10 mouse cellular contexts compared by ENCODE assay signal in genomic region chr2:117412045-117412606, GRCm38 (mm10).
DNase-seq lines count a peak whose midpoint lies in the region; ATAC-seq lines count a peak whose summit lies in the region.
"Had no signal": no experiment of that assay in that cellular context is flagged by ENCODE, and none has a peak within 500 bp of the region (broad histone marks: within the 10 kb centered on the region; RNA-seq: fewer than 3 reads in every experiment).

No protein-coding gene starts in this region.

- no peaks in the 10 kb centered on the region for H3K9me3 ChIP-seq in forebrain, embryonic 14.5 days (replicated peaks; ENCODE audit: control insufficient read depth, low read length)
- no peaks in the 10 kb centered on the region for H3K9me3 ChIP-seq in forebrain, embryonic 16.5 days (ENCODE audit: control insufficient read depth, low read length)
- no peaks in the 10 kb centered on the region for H3K9me3 ChIP-seq in midbrain, embryonic 14.5 days (ENCODE audit: control insufficient read depth, low read length)
- no peaks in the 10 kb centered on the region for H3K9me3 ChIP-seq in midbrain, embryonic 10.5 days (replicated peaks)
- H3K9me3 ChIP-seq: limb, embryonic 13.5 days had no signal

- H3K27me3 ChIP-seq in forebrain, embryonic 14.5 days (replicated peaks; ENCODE audit: control insufficient read depth, insufficient read depth, low read length) = no peaks in the 10 kb centered on the region
- no peaks in the 10 kb centered on the region for H3K27me3 ChIP-seq in forebrain, embryonic 16.5 days (replicated peaks; ENCODE audit: control insufficient read depth, insufficient read depth, low read length)
- H3K27me3 ChIP-seq in midbrain, embryonic 14.5 days (ENCODE audit: control insufficient read depth, insufficient read depth, low read length) = no peaks in the 10 kb centered on the region
- no peaks in the 10 kb centered on the region for H3K27me3 ChIP-seq in midbrain, embryonic 10.5 days (ENCODE audit: low read depth, poor library complexity, severe bottlenecking)

- no peak overlapping the region for H3K27ac ChIP-seq in forebrain, embryonic 14.5 days (ENCODE audit: low read depth, low read length)
- no peak overlapping the region for H3K27ac ChIP-seq in forebrain, embryonic 16.5 days (ENCODE audit: low read length)
- no peak overlapping the region for H3K27ac ChIP-seq in midbrain, embryonic 14.5 days (replicated peaks; ENCODE audit: low read depth, low read length)
- H3K27ac ChIP-seq in midbrain, embryonic 10.5 days (replicated peaks) = no peak overlapping the region
- H3K27ac ChIP-seq: limb, embryonic 13.5 days had no signal

- no peaks in the 10 kb centered on the region for H3K36me3 ChIP-seq in forebrain, embryonic 14.5 days (ENCODE audit: control insufficient read depth, insufficient read depth, low read length)
- H3K36me3 ChIP-seq in forebrain, embryonic 16.5 days (ENCODE audit: control insufficient read depth, insufficient read depth) = no peaks in the 10 kb centered on the region
- no peaks in the 10 kb centered on the region for H3K36me3 ChIP-seq in midbrain, embryonic 14.5 days (ENCODE audit: control insufficient read depth, insufficient read depth, low read length)
- no peaks in the 10 kb centered on the region for H3K36me3 ChIP-seq in midbrain, embryonic 10.5 days
- H3K36me3 ChIP-seq: limb, embryonic 13.5 days had no signal

- H3K4me2 ChIP-seq in forebrain, embryonic 14.5 days (ENCODE audit: low read length) = no peak overlapping the region
- no peak overlapping the region for H3K4me2 ChIP-seq in forebrain, embryonic 16.5 days (ENCODE audit: low read length)
- no peak overlapping the region for H3K4me2 ChIP-seq in midbrain, embryonic 14.5 days (ENCODE audit: low read length)
- H3K4me2 ChIP-seq: limb, embryonic 13.5 days had no signal

- ATAC-seq in forebrain, embryonic 14.5 days = no peak
- ATAC-seq in forebrain, embryonic 16.5 days = no peak
- no peak for ATAC-seq in midbrain, embryonic 14.5 days (ENCODE audit: low FRiP score, low TSS enrichment)

- no peaks in the 10 kb centered on the region for H3K4me1 ChIP-seq in forebrain, embryonic 14.5 days (ENCODE audit: control insufficient read depth, insufficient read depth, low read length)
- H3K4me1 ChIP-seq in forebrain, embryonic 16.5 days (replicated peaks; ENCODE audit: control insufficient read depth, insufficient read depth, low read length) = no peaks in the 10 kb centered on the region
- no peaks in the 10 kb centered on the region for H3K4me1 ChIP-seq in midbrain, embryonic 14.5 days (ENCODE audit: control insufficient read depth, insufficient read depth, low read length)
- no peaks in the 10 kb centered on the region for H3K4me1 ChIP-seq in midbrain, embryonic 10.5 days

- no peak overlapping the region for H3K9ac ChIP-seq in forebrain, embryonic 14.5 days (ENCODE audit: low read length)
- H3K9ac ChIP-seq in forebrain, embryonic 16.5 days (replicated peaks; ENCODE audit: low read depth, low read length) = no peak overlapping the region
- no peak overlapping the region for H3K9ac ChIP-seq in midbrain, embryonic 14.5 days (replicated peaks; ENCODE audit: low read length)
- H3K9ac ChIP-seq: limb, embryonic 13.5 days had no signal

- peak; percentile 25 for DNase-seq in forebrain, embryonic 14.5 days (ENCODE audit: low spot score)
- DNase-seq in midbrain, embryonic 14.5 days = peak; percentile 49
- DNase-seq in midbrain, embryonic 10.5 days (ENCODE audit: low spot score) = no peak
- DNase-seq in kidney, postnatal 25 days = peak; percentile 35 to 55
- peak; percentile 76 for DNase-seq in thymus, postnatal 0 days (ENCODE audit: low spot score)
- no peak for DNase-seq in urinary bladder, postnatal 25 days (ENCODE audit: low spot score)
- DNase-seq in cerebellum, adult 8-10 months = no peak

- 55% methylated on average over 4 of the region's 4 CpGs for WGBS in forebrain, embryonic 14.5 days
- WGBS in forebrain, embryonic 16.5 days = 47% methylated on average over 4 of the region's 4 CpGs
- WGBS in midbrain, embryonic 14.5 days = 48% methylated on average over 4 of the region's 4 CpGs
- 50% methylated on average over 4 of the region's 4 CpGs for WGBS in midbrain, embryonic 10.5 days

- H3K4me3 ChIP-seq in forebrain, embryonic 14.5 days (ENCODE audit: low read depth, low read length) = no peak overlapping the region
- no peak overlapping the region for H3K4me3 ChIP-seq in forebrain, embryonic 16.5 days (replicated peaks; ENCODE audit: low read length)
- no peak overlapping the region for H3K4me3 ChIP-seq in midbrain, embryonic 14.5 days (replicated peaks; ENCODE audit: low read depth, low read length)
- H3K4me3 ChIP-seq in midbrain, embryonic 10.5 days = no peak overlapping the region
- H3K4me3 ChIP-seq: erythroblast, embryonic 14.5 days; limb, embryonic 13.5 days had no signal

Comparison
In these comparisons a context has a peak if more than half of its experiments do, and no peak if none do; other contexts are left out.
1. DNase-seq: peak in forebrain, embryonic 14.5 days (single experiment), midbrain, embryonic 14.5 days (single experiment), kidney, postnatal 25 days (2 of 2) and thymus, postnatal 0 days (single experiment); none in midbrain, embryonic 10.5 days (single experiment), urinary bladder, postnatal 25 days (single experiment) and cerebellum, adult 8-10 months (single experiment).